Mouse (Mus musculus): ENCODE measurements around the gene Npy1r. TPM values are rescaled to one million over a fixed set of nuclear protein-coding genes. Genes with fewer than 3 reads are reported as not detected.

Npy1r gene
- under 1 TPM in 1 of 2 experiments, not detected in 1; 0.66 TPM for polyA plus RNA-seq (2012; fragmentation: generic; extraction: Trizol)

GRCm38 (mm10) chr8:66696970-66697843, at the start of gene Npy1r:
Npy1r (plus strand) TSS chr8:66697192.

GRCm38 (mm10) chr8:66687511-66688329, 9.3 kb upstream of the Npy1r start, which contains the start of gene Npy5r:
Npy5r (minus strand) TSS chr8:66688128.

Other genes starting within 250 kb of the Npy1r start
- gene Tma16, start 210.7 kb upstream of the Npy1r start, polyA plus RNA-seq (2012; fragmentation: generic; extraction: Trizol), result 1 to 10 TPM in 1 of 2 experiments, under 1 TPM in 1; 0.80 to 2.3 TPM
- not detected for gene Tktl2, start 185.4 kb upstream of the Npy1r start, polyA plus RNA-seq (2012; fragmentation: generic; extraction: Trizol)
- not detected for gene Npy5r, start 9.1 kb upstream of the Npy1r start, polyA plus RNA-seq (2012; fragmentation: generic; extraction: Trizol)
- 1 to 10 TPM; 1.5 to 4.1 TPM for gene Naf1, start 163.0 kb downstream of the Npy1r start, polyA plus RNA-seq (2012; fragmentation: generic; extraction: Trizol)

Measured in C3H10T1/2 (cell line).